Comparison of ENCODE assay signal across 8 mouse cellular contexts in genomic region chr3:89391663-89392511, GRCm38 (mm10). TPM values are rescaled to one million over a fixed set of nuclear protein-coding genes. Genes with fewer than 3 reads are reported as not detected.
A peak's percentile ranks its signal among the peaks of the same experiment; 100 is the strongest.
DNase-seq lines count a peak whose midpoint lies in the region; ATAC-seq and TF ChIP-seq lines count a peak whose summit lies in the region.

No protein-coding gene starts in this region.

- H3K27ac ChIP-seq in thymus, adult 2 months (ENCODE audit: control insufficient read depth, insufficient read depth, low read length) = peak overlapping the region; percentile 77
- peak overlapping the region; percentile 66 for H3K27ac ChIP-seq in stomach, embryonic 14.5 days (ENCODE audit: low read length)

- H3K4me3 ChIP-seq in thymus, adult 2 months (ENCODE audit: control insufficient read depth, insufficient read depth, low read length) = peak overlapping the region; percentile 53
- H3K4me3 ChIP-seq in stomach, embryonic 14.5 days (ENCODE audit: low read depth, low read length) = peak overlapping the region; percentile 54

- no peaks in the 10 kb centered on the region for H3K36me3 ChIP-seq in thymus, adult 2 months (ENCODE audit: control insufficient read depth, insufficient read depth, low read length)
- no peaks in the 10 kb centered on the region for H3K36me3 ChIP-seq in stomach, embryonic 14.5 days (ENCODE audit: control insufficient read depth, insufficient read depth, low read length)

- no peaks in the 10 kb centered on the region for H3K9me3 ChIP-seq in stomach, embryonic 14.5 days (ENCODE audit: control insufficient read depth, low read depth, low read length)

- H3K27me3 ChIP-seq in thymus, adult 2 months (ENCODE audit: control insufficient read depth, insufficient read depth, low read length) = peaks cover 13% of the 10 kb centered on the region
- H3K27me3 ChIP-seq in stomach, embryonic 14.5 days (ENCODE audit: control insufficient read depth, insufficient read depth, low read length) = no peaks in the 10 kb centered on the region

- peak overlapping the region; percentile 97 for H3K4me2 ChIP-seq in stomach, embryonic 14.5 days (replicated peaks; ENCODE audit: low read depth, low read length)

- 3% methylated on average over 52 of the region's 56 CpGs for WGBS in thymus, adult 2 months
- WGBS in stomach, embryonic 14.5 days = under 1% methylated on average over 56 of the region's 56 CpGs

- peak overlapping the region; percentile 58 for H3K9ac ChIP-seq in stomach, embryonic 14.5 days (replicated peaks; ENCODE audit: low read depth, low read length)

- no peak for ATAC-seq in stomach, embryonic 14.5 days (ENCODE audit: insufficient number of reproducible peaks, insufficient read depth, low FRiP score, low read depth)

- no peak for TF ChIP-seq POLR2A in thymus, adult 2 months (IDR thresholded peaks at IDR 0.05; ENCODE audit: control insufficient read depth, extremely low read depth, insufficient read depth, low read length, poor library complexity)

- DNase-seq in thymus, adult 2 months = peak; percentile 29
- no peak for DNase-seq in thymus, postnatal 10 days (ENCODE audit: low spot score in 2 of 2)
- DNase-seq in cerebellum, postnatal 36 days = peak; percentile 54 to 60
- peak; percentile 78 to 80 for DNase-seq in heart, adult 9 months (ENCODE audit: low spot score in 2 of 2)
- peak; percentile 80 for DNase-seq in kidney, adult 9 months
- peak; percentile 58 for DNase-seq in lung, postnatal 14 days
- DNase-seq in layer of hippocampus, adult 11-12 months (ENCODE audit: low spot score) = no peak

- TF ChIP-seq CTCF in thymus, adult 2 months (IDR thresholded peaks at IDR 0.05; ENCODE audit: borderline replicate concordance, control insufficient read depth, extremely low read depth, insufficient read depth, low read length, poor library complexity) = no peak

- peaks cover 57% of the 10 kb centered on the region for H3K4me1 ChIP-seq in thymus, adult 2 months (replicated peaks; ENCODE audit: control insufficient read depth, insufficient read depth, low read length)
- H3K4me1 ChIP-seq in stomach, embryonic 14.5 days (ENCODE audit: control insufficient read depth, insufficient read depth, low read length) = peaks cover 43% of the 10 kb centered on the region

RNA-seq across cellular contexts. Expression of gene Zbtb7b, which starts 2.7 kb away (rescaled TPM):
- 59.8 and 64.9 TPM in 2 replicates for polyA plus RNA-seq in thymus, adult 2 months (2012; rRNA removed)
- polyA plus RNA-seq in stomach, embryonic 14.5 days (2014; fragmentation: Nextera tagmentation; extraction: Ambion mirVana) = 4.5 and 5.7 TPM in 2 replicates

RNA-seq across cellular contexts. Expression of gene Lenep, which starts 10.7 kb away (rescaled TPM):
- 0.66 TPM in 1 of 2 replicates, not detected in the other for polyA plus RNA-seq in thymus, adult 2 months (2012; rRNA removed)
- polyA plus RNA-seq in stomach, embryonic 14.5 days (2014; fragmentation: Nextera tagmentation; extraction: Ambion mirVana) = 0.55 TPM in 1 of 2 replicates, not detected in the other

RNA-seq across cellular contexts. Expression of gene Flad1, which starts 19.8 kb away (rescaled TPM):
- 57.0 and 58.3 TPM in 2 replicates for polyA plus RNA-seq in thymus, adult 2 months (2012; rRNA removed)
- 22.3 and 24.5 TPM in 2 replicates for polyA plus RNA-seq in stomach, embryonic 14.5 days (2014; fragmentation: Nextera tagmentation; extraction: Ambion mirVana)

RNA-seq across cellular contexts. Expression of gene Cks1b, which starts 26.3 kb away (rescaled TPM):
- 104 TPM in 2 replicates for polyA plus RNA-seq in thymus, adult 2 months (2012; rRNA removed)
- 470 and 503 TPM in 2 replicates for polyA plus RNA-seq in stomach, embryonic 14.5 days (2014; fragmentation: Nextera tagmentation; extraction: Ambion mirVana)

RNA-seq across cellular contexts. Expression of gene Shc1, which starts 26.4 kb away (rescaled TPM):
- 89.9 and 92.1 TPM in 2 replicates for polyA plus RNA-seq in thymus, adult 2 months (2012; rRNA removed)
- 68.7 and 73.2 TPM in 2 replicates for polyA plus RNA-seq in stomach, embryonic 14.5 days (2014; fragmentation: Nextera tagmentation; extraction: Ambion mirVana)

Comparison
In these comparisons a context has a peak if more than half of its experiments do, and no peak if none do; other contexts are left out.
1. DNase-seq: peak in thymus, adult 2 months (single experiment), cerebellum, postnatal 36 days (2 of 2), heart, adult 9 months (2 of 2), kidney, adult 9 months (single experiment) and lung, postnatal 14 days (single experiment); none in thymus, postnatal 10 days (0 of 2) and layer of hippocampus, adult 11-12 months (single experiment).